Mouse (Mus musculus) intestine, embryonic 16.5 days (tissue): ENCODE data around the gene Gm27235. TPM values are rescaled to one million over a fixed set of nuclear protein-coding genes. Genes with fewer than 3 reads are reported as not detected.
"Not testable (repeated sequence)": the region's sequence is repeated elsewhere in the genome, so short reads cannot be mapped to it uniquely, and the experiment has no call there.

Source experiments
- ATAC-seq: fragments of 200-750 bp; cut with Nextera tagmentation; 2 replicates; pipeline ENCODE4 v1.8.0; 2017; ENCODE audit warnings: moderate TSS enrichment, moderate library complexity
- H3K27ac ChIP-seq: fragments of 300-500 bp; sonication (generic); 2 replicates; pipeline ENCODE4 v1.5.1; 2014; ENCODE audit warnings: mild to moderate bottlenecking, low read length
- H3K27me3 ChIP-seq: fragments of 300-500 bp; sonication (generic); replicated peaks from 2 replicates; pipeline ENCODE4 v1.6.1; 2014; ENCODE audit warnings: low read length, control low read depth, mixed read lengths; ENCODE audit not compliant: control insufficient read depth, insufficient read depth
- H3K36me3 ChIP-seq: fragments of 300-500 bp; sonication (generic); 2 replicates; pipeline ENCODE4 v1.6.1; 2014; ENCODE audit warnings: low read length, control low read depth; ENCODE audit not compliant: control insufficient read depth, insufficient read depth
- H3K4me1 ChIP-seq: fragments of 300-500 bp; sonication (generic); 2 replicates; pipeline ENCODE4 v1.6.1; 2014; ENCODE audit warnings: low read length, control low read depth, mixed read lengths; ENCODE audit not compliant: control insufficient read depth, insufficient read depth
- H3K4me2 ChIP-seq: fragments of 300-500 bp; sonication (generic); 2 replicates; pipeline ENCODE4 v1.6.1; 2014; ENCODE audit warnings: low read depth, low read length, control low read depth
- H3K4me3 ChIP-seq: fragments of 300-500 bp; sonication (generic); 2 replicates; pipeline ENCODE4 v1.5.1; 2014; ENCODE audit warnings: mild to moderate bottlenecking, low read length
- H3K9ac ChIP-seq: fragments of 300-500 bp; sonication (generic); 2 replicates; pipeline ENCODE4 v1.6.1; 2014; ENCODE audit warnings: low read depth, low read length
- H3K9me3 ChIP-seq: fragments of 300-500 bp; sonication (generic); 2 replicates; pipeline ENCODE4 v1.6.1; 2016; ENCODE audit warnings: low read length, control low read depth; ENCODE audit not compliant: control insufficient read depth
- WGBS: fragments of 180-500 bp; shearing (Covaris S2); extraction: QIAGEN DNeasy Blood & Tissue Kit; methylation state at CpG from one replicate; pipeline ENCODE4 v1.1.7; 2014; 5-methylcytosine and 5-hydroxymethylcytosine counted together
- polyA plus RNA-seq: library from polyadenylated mRNA; unstranded; fragments of >200 nt; fragmentation: Nextera tagmentation; extraction: Ambion mirVana; gene quantifications from 2 replicates; pipeline ENCODE4 v1.2.1, GENCODE M21; 2015

The Gm27235 gene
- polyA plus RNA-seq, result not detected in 2 replicates

GRCm38 (mm10) chr9:35790001-35790400 is at the start of gene Gm27235, which contains the start of gene D730048I06Rik:
TSS of gene Gm27235 (minus strand) at chr9:35790101.
TSS of gene D730048I06Rik (minus strand) at chr9:35790112.
- WGBS, result 84% methylated on average over 3 of the region's 3 CpGs
- H3K4me2 ChIP-seq, result no peak within 1 kb of the TSS
- no peak within 1 kb of the TSS for H3K4me3 ChIP-seq
- H3K27ac ChIP-seq, result no peak within 1 kb of the TSS
- no peaks in the 10 kb centered on the region for H3K9me3 ChIP-seq
- no peak within 1 kb of the TSS for H3K9ac ChIP-seq
- H3K36me3 ChIP-seq, result no peaks in the 10 kb centered on the region
- no peaks in the 10 kb centered on the region for H3K27me3 ChIP-seq
- ATAC-seq, result no peak
- H3K4me1 ChIP-seq, result no peaks in the 10 kb centered on the region

GRCm38 (mm10) chr9:35817881-35818280 is 28.0 kb upstream of the Gm27235 start:
- not testable (repeated sequence) for H3K4me2 ChIP-seq, H3K27me3 ChIP-seq, H3K9me3 ChIP-seq, H3K9ac ChIP-seq, H3K36me3 ChIP-seq, ATAC-seq, H3K4me1 ChIP-seq, H3K27ac ChIP-seq, H3K4me3 ChIP-seq
- 93% methylated on average over 15 of the region's 15 CpGs for WGBS

GRCm38 (mm10) chr9:35798146-35798545 is 8.2 kb upstream of the Gm27235 start:
- Histone ChIP-seq H3K27ac (no peak overlapping the region), H3K4me1 (no peaks in the 10 kb centered on the region)
- ATAC-seq, result no peak

GRCm38 (mm10) chr9:35778009-35778408 is 11.9 kb downstream of the Gm27235 start, which contains the start of gene Gm17727:
TSS of gene Gm17727 (minus strand) at chr9:35778109.
- WGBS, result 61% methylated on average over 3 of the region's 3 CpGs
- no peak within 1 kb of the TSS for H3K4me2 ChIP-seq
- no peak within 1 kb of the TSS for H3K9ac ChIP-seq
- no peaks in the 10 kb centered on the region for H3K27me3 ChIP-seq
- no peak within 1 kb of the TSS for H3K27ac ChIP-seq
- H3K9me3 ChIP-seq, result no peaks in the 10 kb centered on the region
- H3K4me1 ChIP-seq, result no peaks in the 10 kb centered on the region
- no peak for ATAC-seq
- no peaks in the 10 kb centered on the region for H3K36me3 ChIP-seq
- no peak within 1 kb of the TSS for H3K4me3 ChIP-seq

More at GRCm38 (mm10) chr9:35798146-35798545, 8.2 kb upstream of the Gm27235 start:
- no peaks in the 10 kb centered on the region for H3K9me3 ChIP-seq
- H3K4me2 ChIP-seq, result no peak overlapping the region
- H3K36me3 ChIP-seq, result no peaks in the 10 kb centered on the region
- no peaks in the 10 kb centered on the region for H3K27me3 ChIP-seq
- no peak overlapping the region for H3K4me3 ChIP-seq
- no peak overlapping the region for H3K9ac ChIP-seq

GRCm38 (mm10) chr9:35756843-35757242 is 33.1 kb downstream of the Gm27235 start:
- Histone ChIP-seq H3K9me3 (no peaks in the 10 kb centered on the region), H3K36me3 (no peaks in the 10 kb centered on the region), H3K4me3 (no peak overlapping the region), H3K9ac (no peak overlapping the region), H3K4me1 (no peaks in the 10 kb centered on the region), H3K4me2 (no peak overlapping the region), H3K27me3 (no peaks in the 10 kb centered on the region), H3K27ac (no peak overlapping the region)
- ATAC-seq, result no peak

GRCm38 (mm10) chr9:35740749-35741148 is 49.2 kb downstream of the Gm27235 start, which contains the start of gene Gm17677:
TSS of gene Gm17677 (plus strand) at chr9:35741049.
- H3K4me2 ChIP-seq, result no peak within 1 kb of the TSS
- no peaks in the 10 kb centered on the region for H3K9me3 ChIP-seq
- no peak within 1 kb of the TSS for H3K27ac ChIP-seq
- no peaks in the 10 kb centered on the region for H3K27me3 ChIP-seq
- H3K4me1 ChIP-seq, result no peaks in the 10 kb centered on the region
- no peak within 1 kb of the TSS for H3K4me3 ChIP-seq
- no peak within 1 kb of the TSS for H3K9ac ChIP-seq
- no peak for ATAC-seq
- H3K36me3 ChIP-seq, result no peaks in the 10 kb centered on the region

Other genes with a start within 250 kb of the Gm27235 start
- 1.1 and 1.2 TPM in 2 replicates for gene Ddx25, start 231.6 kb downstream of the Gm27235 start, polyA plus RNA-seq
- gene Pus3, start 231.5 kb downstream of the Gm27235 start, polyA plus RNA-seq, result 15.0 and 16.5 TPM in 2 replicates
- 0.38 and 0.66 TPM in 2 replicates for gene Pate2, start 219.8 kb downstream of the Gm27235 start, polyA plus RNA-seq
- 10.8 TPM in 2 replicates for gene Hyls1, start 219.7 kb downstream of the Gm27235 start, polyA plus RNA-seq
- not detected in 2 replicates for gene Pate4, start 178.2 kb downstream of the Gm27235 start, polyA plus RNA-seq
- not detected in 2 replicates for gene Pate3, start 141.9 kb downstream of the Gm27235 start, polyA plus RNA-seq
- gene Pate1, start 102.7 kb downstream of the Gm27235 start, polyA plus RNA-seq, result not detected in 2 replicates
- gene Gm17677, start 49.1 kb downstream of the Gm27235 start, polyA plus RNA-seq, result not detected in 2 replicates
- not detected in 2 replicates for gene Gm17727, start 12.0 kb downstream of the Gm27235 start, polyA plus RNA-seq
- not detected in 2 replicates for gene D730048I06Rik, start within 50 bp of the Gm27235 start, polyA plus RNA-seq
- gene 9230110F15Rik, start 54.0 kb upstream of the Gm27235 start, polyA plus RNA-seq, result not detected in 2 replicates
- gene 9230113P08Rik, start 118.3 kb upstream of the Gm27235 start, polyA plus RNA-seq, result not detected in 2 replicates